Mouse (Mus musculus) megakaryocyte, embryonic 14.5 days (primary cell): Measurements from ENCODE around the gene Nek11. TPM values are rescaled to one million over a fixed set of nuclear protein-coding genes. Genes with fewer than 3 reads are reported as not detected.
"Not testable (repeated sequence)": the region's sequence is repeated elsewhere in the genome, so short reads cannot be mapped to it uniquely, and the experiment has no call there.

ENCODE experiments used
- H3K27me3 ChIP-seq: replicated peaks from 2 replicates; pipeline ENCODE3; 2012; ENCODE audit warnings: inconsistent platforms
- H3K36me3 ChIP-seq: replicated peaks from 2 replicates; pipeline ENCODE3; 2012; ENCODE audit warnings: low read length, inconsistent platforms, mixed read lengths
- H3K4me1 ChIP-seq: 2 replicates; pipeline ENCODE4 v1.6.1; 2012; ENCODE audit warnings: inconsistent platforms
- H3K4me3 ChIP-seq: replicated peaks from 2 replicates; pipeline ENCODE3; 2012; ENCODE audit warnings: moderate library complexity, mild to moderate bottlenecking, inconsistent platforms
- H3K9me3 ChIP-seq: 2 replicates; pipeline ENCODE4 v1.6.1; 2012; ENCODE audit warnings: inconsistent platforms
- FLI1 ChIP-seq: IDR thresholded peaks from 2 replicates; pipeline ENCODE4 v1.6.1; 2012; ENCODE audit warnings: low read length, inconsistent platforms, mixed read lengths
- GATA1 ChIP-seq: IDR thresholded peaks from 3 replicates; pipeline ENCODE4 v1.6.1; 2012; ENCODE audit warnings: mixed read lengths, low read length, inconsistent platforms, borderline replicate concordance
- polyA plus RNA-seq: library from polyadenylated mRNA; stranded (reverse); fragments of >175 nt; gene quantifications from 2 replicates; pipeline ENCODE4 v1.2.3, GENCODE M21; 2012; ENCODE audit warnings: low replicate concordance; ENCODE audit not compliant: insufficient read depth

Nek11 gene
- polyA plus RNA-seq, 1 experiment = 0.10 TPM

- Histone ChIP-seq H3K27me3 (no peaks in the 10 kb centered on the region), H3K4me1 (no peaks in the 10 kb centered on the region), H3K9me3 (0 out of 2 replicates have a peak, but pooled peaks cover 2% of the 10 kb centered on the region), H3K36me3 (no peaks in the 10 kb centered on the region), H3K4me3 (peak overlapping the region; percentile 23)
- TF ChIP-seq FLI1 = no peak
Measured at GRCm38 (mm10) chr9:105186725-105187124, 208.6 kb downstream of the Nek11 start.

DNA sequence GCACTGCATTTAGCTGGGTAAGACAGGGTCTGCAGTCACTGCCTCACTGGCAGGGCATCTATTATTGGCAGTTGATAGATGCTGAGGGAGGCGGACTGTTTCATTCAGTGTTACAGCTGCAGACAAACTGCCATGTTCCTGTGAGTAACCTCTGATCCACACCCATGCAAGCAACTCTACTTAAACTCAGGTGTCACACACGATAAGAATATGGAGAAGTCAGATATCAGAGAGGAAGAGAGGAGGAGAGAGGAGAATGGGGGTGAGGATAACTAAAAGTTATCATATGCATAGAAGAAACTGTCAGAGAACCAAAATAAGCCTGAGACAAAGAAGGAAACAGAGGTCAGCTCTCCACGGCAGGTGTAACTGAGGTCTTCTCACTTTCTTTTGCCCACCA, 212.9 kb downstream of the Nek11 start:
- Histone ChIP-seq H3K27me3 (no peaks in the 10 kb centered on the region), H3K4me1 (no peaks in the 10 kb centered on the region), H3K36me3 (no peaks in the 10 kb centered on the region), H3K9me3 (no peaks in the 10 kb centered on the region), H3K4me3 (no peak overlapping the region)
- TF ChIP-seq GATA1 (no peak), FLI1 (no peak)

DNA sequence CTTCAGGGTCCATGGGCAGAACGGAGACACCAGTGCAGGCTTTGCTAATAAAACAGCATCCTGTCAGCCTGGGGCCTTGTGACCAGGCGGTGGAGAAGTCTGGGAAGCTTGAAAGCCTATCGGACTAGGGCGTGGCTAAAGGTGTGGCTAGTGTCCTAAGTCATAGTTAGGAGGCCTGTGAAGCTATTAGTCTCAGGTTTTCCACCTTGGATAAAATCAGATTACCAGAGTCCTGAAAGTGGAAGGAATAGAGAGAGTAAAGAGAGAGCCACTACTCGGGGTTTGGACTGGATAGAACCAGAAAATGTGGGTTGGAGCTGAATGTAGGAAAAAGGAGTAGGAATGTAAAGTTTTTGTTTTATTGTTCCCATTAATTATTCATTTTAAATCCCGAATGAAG, 250.3 kb downstream of the Nek11 start, which contains the start of gene 1700080E11Rik:
Gene 1700080E11Rik (minus strand): TSS at position 101 of the 400 bp plus-strand sequence.
- H3K4me1 ChIP-seq = no peaks in the 10 kb centered on the region

GRCm38 (mm10) chr9:105139204-105139603, 256.1 kb downstream of the Nek11 start:
- Histone ChIP-seq H3K4me1 (peaks cover 24% of the 10 kb centered on the region; the same call in 1 of the 2 replicates), H3K27me3 (no peaks in the 10 kb centered on the region), H3K36me3 (no peaks in the 10 kb centered on the region), H3K4me3 (no peak overlapping the region), H3K9me3 (peaks cover 14% of the 10 kb centered on the region; the same call in 1 of the 2 replicates)
- TF ChIP-seq GATA1 (no peak), FLI1 (no peak)

More for the DNA sequence above, 250.3 kb downstream of the Nek11 start, which contains the start of gene 1700080E11Rik:
- Histone ChIP-seq H3K27me3 (no peaks in the 10 kb centered on the region), H3K4me3 (no peak within 1 kb of the TSS), H3K9me3 (peaks cover 8% of the 10 kb centered on the region; the same call in 1 of the 2 replicates), H3K36me3 (no peaks in the 10 kb centered on the region)
- no peak for TF ChIP-seq GATA1
- no peak for TF ChIP-seq FLI1

GRCm38 (mm10) chr9:105136404-105136803, 258.9 kb downstream of the Nek11 start:
- H3K9me3 ChIP-seq = peaks cover 7% of the 10 kb centered on the region; the same call in 1 of the 2 replicates
- H3K36me3 ChIP-seq = no peaks in the 10 kb centered on the region
- TF ChIP-seq FLI1 (no peak), GATA1 (no peak)
- no peaks in the 10 kb centered on the region for H3K27me3 ChIP-seq
- H3K4me1 ChIP-seq = peaks cover 33% of the 10 kb centered on the region
- H3K4me3 ChIP-seq = no peak overlapping the region

DNA sequence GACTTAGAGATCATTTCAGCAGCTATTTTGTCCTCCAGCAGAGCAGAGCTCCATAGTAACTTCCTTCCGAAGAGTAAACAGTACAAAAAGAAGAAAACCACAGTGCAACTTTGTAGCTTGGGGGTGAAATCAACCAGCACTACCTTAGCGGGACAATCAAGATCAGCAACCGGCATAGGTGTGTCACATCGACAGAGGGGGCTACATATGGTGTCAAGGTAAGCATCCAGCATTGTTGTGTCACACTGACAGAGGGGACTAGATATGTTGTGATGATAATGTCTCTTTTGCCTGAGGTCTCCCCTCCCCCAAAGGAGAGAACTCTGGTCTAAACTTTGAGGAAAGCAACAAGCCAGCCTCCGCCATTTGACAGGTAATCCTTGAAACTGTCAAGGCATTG, 260.8 kb downstream of the Nek11 start:
- TF ChIP-seq FLI1 = no peak
- no peak for TF ChIP-seq GATA1
- peaks cover 8% of the 10 kb centered on the region for H3K36me3 ChIP-seq
- H3K27me3 ChIP-seq = no peaks in the 10 kb centered on the region
- no peak overlapping the region for H3K4me3 ChIP-seq
- H3K4me1 ChIP-seq = peaks cover 51% of the 10 kb centered on the region
- H3K9me3 ChIP-seq = peaks cover 6% of the 10 kb centered on the region; the same call in 1 of the 2 replicates

DNA sequence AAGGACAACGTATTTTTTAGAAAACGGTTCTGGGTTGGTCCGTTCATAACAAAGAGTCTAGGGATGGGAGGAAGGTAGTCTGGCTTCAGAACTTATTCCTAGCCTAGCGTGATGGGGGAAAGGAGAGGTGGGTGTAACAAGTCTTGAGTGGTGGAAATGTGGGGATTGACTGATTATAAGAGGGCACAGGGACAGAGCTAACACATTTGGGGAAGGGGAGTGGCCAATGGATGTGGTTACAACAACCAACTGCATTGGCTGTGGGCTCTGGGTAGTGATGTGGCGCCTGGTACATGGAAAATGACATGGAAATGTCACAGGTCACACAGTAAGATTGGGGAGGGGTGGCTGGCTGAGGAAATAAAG, 263.3 kb downstream of the Nek11 start:
- H3K36me3 ChIP-seq = peaks cover 21% of the 10 kb centered on the region
- peaks cover 59% of the 10 kb centered on the region for H3K4me1 ChIP-seq
- no peak for TF ChIP-seq FLI1
- no peak for TF ChIP-seq GATA1
- H3K27me3 ChIP-seq = no peaks in the 10 kb centered on the region
- H3K4me3 ChIP-seq = peak overlapping the region; percentile 94
- no peaks in the 10 kb centered on the region for H3K9me3 ChIP-seq

DNA sequence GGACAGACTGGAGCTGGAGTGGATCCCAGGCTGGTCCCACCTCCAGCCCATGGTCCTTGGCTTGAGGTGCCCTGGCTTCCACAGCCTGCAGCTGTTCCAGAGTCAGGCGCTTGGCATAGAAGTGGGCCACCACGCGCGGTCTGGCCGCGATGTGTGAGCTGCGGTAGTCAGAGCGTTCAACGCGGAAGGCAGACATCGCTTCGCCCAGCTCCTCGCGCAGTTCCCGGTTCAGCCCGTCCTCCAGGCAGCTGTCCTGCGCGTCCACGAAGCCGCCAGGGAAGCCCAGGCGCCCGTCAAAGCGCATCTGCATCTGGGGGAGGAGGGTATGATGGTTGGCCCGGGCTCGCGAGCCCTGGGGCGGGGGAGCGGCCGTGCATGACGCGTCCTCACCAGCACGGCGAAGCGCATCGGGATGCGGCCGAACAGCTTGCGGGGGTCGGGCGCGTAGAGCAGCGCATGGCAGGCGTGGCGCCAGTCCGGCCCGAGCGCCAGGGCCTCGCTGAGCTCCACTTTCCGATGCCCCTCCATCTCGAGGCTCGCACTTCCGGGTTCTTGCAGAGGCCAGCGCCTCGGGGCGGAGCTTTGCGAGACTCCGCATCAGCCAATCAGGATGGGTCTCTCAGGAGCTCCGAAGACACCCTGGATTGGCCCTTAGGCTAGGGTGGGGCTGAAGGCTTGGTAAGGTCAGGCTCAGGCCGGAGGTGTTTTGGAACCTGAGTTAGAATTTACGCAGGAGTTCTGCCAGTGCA, 263.9 kb downstream of the Nek11 start, which contains the start of gene Nudt16:
Gene Nudt16 (minus strand): TSS at position 572 of the 749 bp plus-strand sequence.
- Histone ChIP-seq H3K4me3 (peak within 1 kb of the TSS; percentile 94), H3K9me3 (no peaks in the 10 kb centered on the region), H3K4me1 (peaks cover 54% of the 10 kb centered on the region), H3K36me3 (peaks cover 27% of the 10 kb centered on the region), H3K27me3 (no peaks in the 10 kb centered on the region)
- TF ChIP-seq FLI1 (no peak), GATA1 (no peak)

- peaks cover 50% of the 10 kb centered on the region for H3K4me1 ChIP-seq
- no peaks in the 10 kb centered on the region for H3K27me3 ChIP-seq
- no peaks in the 10 kb centered on the region for H3K9me3 ChIP-seq
- peaks cover 38% of the 10 kb centered on the region for H3K36me3 ChIP-seq
- peak overlapping the region; percentile 94 for H3K4me3 ChIP-seq
- TF ChIP-seq GATA1 (no peak), FLI1 (no peak)
Measured at GRCm38 (mm10) chr9:105130331-105130730, 265.0 kb downstream of the Nek11 start.

GRCm38 (mm10) chr9:105125206-105125605, 270.1 kb downstream of the Nek11 start:
- not testable (repeated sequence) for H3K27me3 ChIP-seq, H3K9me3 ChIP-seq, H3K4me3 ChIP-seq
- peaks cover 36% of the 10 kb centered on the region for H3K36me3 ChIP-seq
- peaks cover 65% of the 10 kb centered on the region for H3K4me1 ChIP-seq

Other genes with a start within 250 kb of the Nek11 start
- not detected in 2 replicates for gene Aste1, start 132 bp downstream of the Nek11 start, polyA plus RNA-seq
- gene Atp2c1, start 131.8 kb upstream of the Nek11 start, polyA plus RNA-seq = 4.5 TPM in 1 of 2 replicates, not detected in the other
- 1.5 and 2.3 TPM in 2 replicates for gene Pik3r4, start 247.5 kb upstream of the Nek11 start, polyA plus RNA-seq